Mouse (Mus musculus) liver, postnatal 0 days (tissue): ENCODE data around the gene Cdca3.

Experiments used
- CTCF ChIP-seq: sonication (generic); IDR thresholded peaks from 2 replicates; pipeline ENCODE4 v1.5.1; 2016; ENCODE audit warnings: antibody characterized with exemption, low read depth
- EP300 ChIP-seq: IDR thresholded peaks from 2 replicates; pipeline ENCODE4 v1.6.1; 2016; ENCODE audit warnings: antibody characterized with exemption, low read depth, mild to moderate bottlenecking

GRCm38 (mm10) chr6:124808358-124809012, 20.9 kb upstream of the Cdca3 start, which contains the start of gene Spsb2:
- no peak for TF ChIP-seq CTCF
- no peak for TF ChIP-seq EP300
